Mouse (Mus musculus): Measurements from ENCODE around the gene Pa2g4. TPM values are rescaled to one million over a fixed set of nuclear protein-coding genes. Genes with fewer than 3 reads are reported as not detected.

Gene Pa2g4
- polyA plus RNA-seq, 1 experiment: 127 TPM

DNA sequence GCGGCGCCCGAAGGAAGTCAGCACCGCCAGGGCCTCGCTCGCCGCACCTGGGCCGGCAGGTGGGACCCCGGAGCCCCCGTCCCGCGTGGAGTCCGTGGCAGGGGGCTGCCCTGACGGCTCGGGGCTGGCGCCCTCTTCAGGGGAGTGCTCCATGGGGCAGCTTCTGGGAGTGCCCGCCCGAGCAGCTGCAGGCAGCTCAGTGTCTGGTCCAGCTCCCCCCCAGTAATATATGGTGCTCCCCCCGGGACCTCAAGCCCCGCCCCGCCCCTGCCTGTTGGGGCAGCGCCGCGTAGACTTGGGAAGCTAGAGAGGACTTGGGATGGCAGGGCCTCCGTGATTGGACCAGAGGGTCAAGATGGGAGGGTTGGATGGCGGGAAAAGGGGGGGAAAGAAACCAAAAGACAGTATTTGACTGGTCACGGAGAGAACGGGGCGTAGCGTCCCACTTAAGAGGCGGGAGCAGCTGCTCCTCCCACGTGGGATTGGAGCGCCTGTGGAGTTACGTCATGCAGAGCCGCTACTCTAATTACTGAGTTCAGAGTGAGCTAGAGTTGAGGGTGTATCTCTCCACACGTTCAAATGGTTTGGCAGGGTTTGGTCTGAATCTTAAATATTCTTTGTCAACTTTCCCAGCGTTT lies 40.0 kb downstream of the Pa2g4 start, which contains the start of gene Esyt1:
TSS of gene Esyt1 (minus strand) at position 201 of the 638 bp plus-strand sequence.
- Histone ChIP-seq H3K4me3 (peak within 1 kb of the TSS; percentile 99), H3K79me2 (ENCODE audit: control insufficient read depth, insufficient read depth) (peaks cover 25% of the 10 kb centered on the region), H3K27me3 (ENCODE audit: control insufficient read depth, insufficient read depth, insufficient read length) (no peaks in the 10 kb centered on the region), H3K4me2 (ENCODE audit: low read depth) (peak within 1 kb of the TSS; percentile 95), H3ac (ENCODE audit: control insufficient read depth, insufficient read length) (peak within 1 kb of the TSS; percentile 47), H3K36me3 (ENCODE audit: control insufficient read depth, insufficient read depth) (peaks cover 20% of the 10 kb centered on the region)
- TF ChIP-seq TCF3 (IDR thresholded peaks at IDR 0.05; ENCODE audit: insufficient read length, low read depth) (peak; percentile 22), MAX (IDR thresholded peaks at IDR 0.05; ENCODE audit: low read depth) (peak; percentile 23), REST (IDR thresholded peaks at IDR 0.05; ENCODE audit: insufficient read depth, insufficient read length) (no peak), MYOG (IDR thresholded peaks at IDR 0.05; ENCODE audit: control insufficient read depth in 1 of 3, insufficient read depth in 1 of 3, insufficient read length in 2 of 3, low read depth in 2 of 3) (peak; percentile 8 to 80 (median 78)), USF1 (IDR thresholded peaks at IDR 0.05; ENCODE audit: low read depth) (peak; percentile 50), E2F4 (IDR thresholded peaks at IDR 0.05; ENCODE audit: insufficient read depth) (no peak), CEBPB (IDR thresholded peaks at IDR 0.05; ENCODE audit: insufficient read depth, poor library complexity, severe bottlenecking) (peak; percentile 47; the same call in 1 of the 2 replicates), TCF12 (IDR thresholded peaks at IDR 0.05; ENCODE audit: insufficient read depth, poor library complexity, severe bottlenecking) (no peak), MYOD1 (IDR thresholded peaks at IDR 0.05; ENCODE audit: control insufficient read depth in 1 of 3, insufficient read length in 2 of 3, low read depth in 2 of 3) (peak; percentile 75 to 91 (median 91)), POLR2A (IDR thresholded peaks at IDR 0.05; ENCODE audit: insufficient read length, low read depth) (peak; percentile 83), POLR2AphosphoS2 (IDR thresholded peaks at IDR 0.05; ENCODE audit: insufficient read length, low read depth) (peak; percentile 94), SRF (IDR thresholded peaks at IDR 0.05; ENCODE audit: control insufficient read depth, insufficient read length, low read depth) (no peak)

DNA sequence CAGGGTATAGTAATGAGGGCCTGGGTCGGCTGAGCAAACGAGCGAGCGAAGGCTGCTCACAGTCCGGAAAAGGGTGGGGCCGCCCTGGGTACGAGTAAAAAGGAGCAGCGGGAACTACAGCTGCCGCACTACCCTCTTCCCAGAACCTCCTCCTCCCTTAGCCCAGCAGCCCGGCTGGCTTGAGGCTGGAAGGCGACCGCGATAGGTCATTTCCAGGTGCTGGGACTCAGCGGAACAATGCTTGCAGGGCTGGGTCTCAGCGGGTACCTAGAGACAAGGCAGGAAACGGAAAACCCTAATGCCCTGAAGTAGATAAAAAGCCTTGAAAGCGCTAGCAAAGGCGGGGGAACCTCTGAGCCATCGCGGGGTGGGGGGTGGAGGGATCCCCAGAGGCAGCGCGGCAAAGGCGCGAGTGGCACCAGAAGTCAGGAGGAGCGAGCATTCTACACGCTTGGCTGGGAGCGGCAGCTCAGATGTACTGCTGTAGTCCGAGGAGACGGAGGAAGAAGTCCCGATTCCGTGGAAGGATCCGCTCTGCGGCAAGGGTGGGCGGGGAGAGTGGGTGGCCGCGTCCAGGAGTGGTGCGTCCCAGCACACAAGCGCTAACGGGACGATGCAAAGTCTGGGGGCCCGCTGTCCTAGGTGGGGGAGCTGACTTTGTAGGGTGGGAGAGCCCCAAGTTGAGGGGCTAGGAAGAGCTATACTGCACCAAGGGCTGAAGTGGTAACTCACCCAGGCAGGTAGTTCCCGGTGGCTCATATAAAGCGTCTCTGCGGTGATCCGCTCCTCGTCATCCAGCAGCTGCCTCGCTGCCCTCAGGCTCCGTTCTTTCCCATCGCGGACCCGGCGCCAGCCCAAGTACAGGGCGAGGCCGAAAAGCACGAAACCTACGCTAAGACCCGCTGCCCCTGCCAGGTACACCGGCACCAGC lies 40.8 kb downstream of the Pa2g4 start:
- Histone ChIP-seq H3K4me3 (peak overlapping the region; percentile 99), H3K36me3 (ENCODE audit: control insufficient read depth, insufficient read depth) (peaks cover 28% of the 10 kb centered on the region), H3K27me3 (ENCODE audit: control insufficient read depth, insufficient read depth, insufficient read length) (no peaks in the 10 kb centered on the region), H3K4me2 (ENCODE audit: low read depth) (peak overlapping the region; percentile 95), H3ac (ENCODE audit: control insufficient read depth, insufficient read length) (peak overlapping the region; percentile 47), H3K79me2 (ENCODE audit: control insufficient read depth, insufficient read depth) (peaks cover 25% of the 10 kb centered on the region)
- peak; percentile 8 for TF ChIP-seq POLR2A (IDR thresholded peaks at IDR 0.05; ENCODE audit: insufficient read length, low read depth)
- TF ChIP-seq SRF (IDR thresholded peaks at IDR 0.05; ENCODE audit: control insufficient read depth, insufficient read length, low read depth): no peak
- TF ChIP-seq USF1 (IDR thresholded peaks at IDR 0.05; ENCODE audit: low read depth): no peak
- TF ChIP-seq MYOG (IDR thresholded peaks at IDR 0.05; ENCODE audit: control insufficient read depth in 1 of 3, insufficient read depth in 1 of 3, insufficient read length in 2 of 3, low read depth in 2 of 3): peak in 2 of 3 experiments; percentile 0 to 38
- peak in 1 of 3 experiments; percentile 61 for TF ChIP-seq MYOD1 (IDR thresholded peaks at IDR 0.05; ENCODE audit: control insufficient read depth in 1 of 3, insufficient read length in 2 of 3, low read depth in 2 of 3)
- peak; percentile 27 for TF ChIP-seq POLR2AphosphoS2 (IDR thresholded peaks at IDR 0.05; ENCODE audit: insufficient read length, low read depth)

DNA sequence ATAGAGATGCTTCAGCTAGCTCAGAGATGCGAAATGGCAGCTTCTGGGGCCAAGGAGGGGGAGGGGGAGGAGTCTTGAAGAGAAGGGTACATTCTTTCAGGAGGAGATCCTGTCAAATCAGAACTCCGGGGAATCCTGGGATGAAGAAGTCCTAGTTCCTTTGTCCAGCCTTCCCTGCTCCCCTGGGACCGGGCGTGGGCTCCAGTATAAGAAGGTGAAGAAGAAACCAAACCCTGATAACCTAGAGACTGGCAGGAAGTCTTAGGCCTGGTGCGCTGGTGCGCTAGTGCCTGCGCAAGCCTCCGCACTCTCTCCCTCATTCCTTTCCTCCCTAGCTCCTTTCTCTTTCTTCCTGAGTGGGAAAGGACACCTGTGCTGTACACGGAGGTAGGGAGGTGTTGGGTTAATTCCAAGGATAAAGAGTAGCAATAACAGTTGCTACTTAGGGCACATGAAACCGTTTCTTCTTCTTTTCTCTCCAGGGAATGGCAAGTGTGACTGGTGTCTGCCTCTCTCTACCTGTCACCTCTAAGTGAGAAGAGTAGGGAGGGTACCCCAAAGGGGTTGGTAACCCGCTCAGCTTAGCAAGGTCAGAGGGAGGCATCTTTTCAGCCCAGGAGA lies 41.6 kb downstream of the Pa2g4 start:
- Histone ChIP-seq H3K4me2 (ENCODE audit: low read depth) (peak overlapping the region; percentile 95), H3ac (ENCODE audit: control insufficient read depth, insufficient read length) (peak overlapping the region; percentile 47), H3K79me2 (ENCODE audit: control insufficient read depth, insufficient read depth) (peaks cover 25% of the 10 kb centered on the region), H3K27me3 (ENCODE audit: control insufficient read depth, insufficient read depth, insufficient read length) (no peaks in the 10 kb centered on the region), H3K36me3 (ENCODE audit: control insufficient read depth, insufficient read depth) (peaks cover 35% of the 10 kb centered on the region), H3K4me3 (peak overlapping the region; percentile 99)
- TF ChIP-seq POLR2A (IDR thresholded peaks at IDR 0.05; ENCODE audit: insufficient read length, low read depth) (no peak), USF1 (IDR thresholded peaks at IDR 0.05; ENCODE audit: low read depth) (no peak), SRF (IDR thresholded peaks at IDR 0.05; ENCODE audit: control insufficient read depth, insufficient read length, low read depth) (no peak), POLR2AphosphoS2 (IDR thresholded peaks at IDR 0.05; ENCODE audit: insufficient read length, low read depth) (no peak), MYOD1 (IDR thresholded peaks at IDR 0.05; ENCODE audit: control insufficient read depth in 1 of 3, insufficient read length in 2 of 3, low read depth in 2 of 3) (no peak), E2F4 (IDR thresholded peaks at IDR 0.05; ENCODE audit: insufficient read depth) (no peak), TCF3 (IDR thresholded peaks at IDR 0.05; ENCODE audit: insufficient read length, low read depth) (no peak), CEBPB (IDR thresholded peaks at IDR 0.05; ENCODE audit: insufficient read depth, poor library complexity, severe bottlenecking) (no peak), TCF12 (IDR thresholded peaks at IDR 0.05; ENCODE audit: insufficient read depth, poor library complexity, severe bottlenecking) (no peak)

GRCm38 (mm10) chr10:128522351-128522750 lies 43.4 kb downstream of the Pa2g4 start:
- Histone ChIP-seq H3ac (ENCODE audit: control insufficient read depth, insufficient read length) (no peak overlapping the region), H3K4me2 (ENCODE audit: low read depth) (no peak overlapping the region), H3K79me2 (ENCODE audit: control insufficient read depth, insufficient read depth) (peaks cover 25% of the 10 kb centered on the region), H3K36me3 (ENCODE audit: control insufficient read depth, insufficient read depth) (peaks cover 53% of the 10 kb centered on the region), H3K4me3 (no peak overlapping the region), H3K27me3 (ENCODE audit: control insufficient read depth, insufficient read depth, insufficient read length) (no peaks in the 10 kb centered on the region)
- no peak for TF ChIP-seq CEBPB (IDR thresholded peaks at IDR 0.05; ENCODE audit: insufficient read depth, poor library complexity, severe bottlenecking)
- no peak for TF ChIP-seq USF1 (IDR thresholded peaks at IDR 0.05; ENCODE audit: low read depth)
- TF ChIP-seq POLR2AphosphoS2 (IDR thresholded peaks at IDR 0.05; ENCODE audit: insufficient read length, low read depth): no peak
- no peak for TF ChIP-seq TCF12 (IDR thresholded peaks at IDR 0.05; ENCODE audit: insufficient read depth, poor library complexity, severe bottlenecking)
- TF ChIP-seq MYOD1 (IDR thresholded peaks at IDR 0.05; ENCODE audit: control insufficient read depth in 1 of 3, insufficient read length in 2 of 3, low read depth in 2 of 3): no peak

All from myocyte (in vitro differentiated cells).